Mouse (Mus musculus): ENCODE measurements around the gene Dennd1c.
A peak's percentile ranks its signal among the peaks of the same experiment; 100 is the strongest.

Dennd1c gene

GRCm38 (mm10) chr17:57047406-57047805 lies 30.9 kb downstream of the Dennd1c start:
- peak; percentile 32 to 53 for DNase-seq

GRCm38 (mm10) chr17:57041554-57041953 lies 36.8 kb downstream of the Dennd1c start, which contains the start of gene Slc25a41:
Slc25a41 (minus strand) TSS chr17:57041654.
- DNase-seq = no peak

- DNase-seq = peak in 1 of 2 experiments; percentile 31
These were observed 39.3 kb downstream of the Dennd1c start for GRCm38 (mm10) chr17:57038978-57039377.

GRCm38 (mm10) chr17:57032854-57033253 lies 45.5 kb downstream of the Dennd1c start:
- no peak for DNase-seq

GRCm38 (mm10) chr17:57031661-57032420 lies 46.5 kb downstream of the Dennd1c start:
- DNase-seq = peak; percentile 99

- peak; percentile 69 to 73 for DNase-seq
These were observed 47.2 kb downstream of the Dennd1c start, which contains the start of gene Khsrp for GRCm38 (mm10) chr17:57030931-57031660. Khsrp (minus strand) TSS chr17:57031522.

- DNase-seq = peak in 1 of 2 experiments; percentile 38
These were observed 48.6 kb downstream of the Dennd1c start for GRCm38 (mm10) chr17:57029691-57030090.

GRCm38 (mm10) chr17:57027471-57027870 lies 50.8 kb downstream of the Dennd1c start:
- no peak for DNase-seq

GRCm38 (mm10) chr17:57020960-57021359 lies 57.4 kb downstream of the Dennd1c start:
- DNase-seq = no peak

GRCm38 (mm10) chr17:57019693-57020092 lies 58.6 kb downstream of the Dennd1c start:
- no peak for DNase-seq
